Mouse (Mus musculus) embryonic facial prominence, embryonic 13.5 days (tissue): ENCODE measurements around the gene Otud5. TPM values are rescaled to one million over a fixed set of nuclear protein-coding genes. Genes with fewer than 3 reads are reported as not detected.
A peak's percentile ranks its signal among the peaks of the same experiment; 100 is the strongest.
"Not testable (repeated sequence)": the region's sequence is repeated elsewhere in the genome, so short reads cannot be mapped to it uniquely, and the experiment has no call there.

ENCODE experiments used
- ATAC-seq: fragments of 200-750 bp; cut with Nextera tagmentation; 2 replicates; pipeline ENCODE4 v1.8.0; 2017; ENCODE audit warnings: low read depth; ENCODE audit not compliant: insufficient number of reproducible peaks, insufficient read depth, low FRiP score, low TSS enrichment
- H3K27ac ChIP-seq: fragments of 300-500 bp; sonication (generic); 2 replicates; pipeline ENCODE4 v1.5.1; 2015; ENCODE audit warnings: moderate library complexity, mild to moderate bottlenecking, inconsistent platforms
- H3K27me3 ChIP-seq: fragments of 300-500 bp; sonication (generic); 2 replicates; pipeline ENCODE4 v1.6.1; 2015; ENCODE audit warnings: mild to moderate bottlenecking, inconsistent platforms
- H3K36me3 ChIP-seq: fragments of 300-500 bp; sonication (generic); 2 replicates; pipeline ENCODE4 v1.6.1; 2015; ENCODE audit warnings: mild to moderate bottlenecking, inconsistent platforms
- H3K4me1 ChIP-seq: fragments of 300-500 bp; sonication (generic); 2 replicates; pipeline ENCODE4 v1.6.1; 2015; ENCODE audit warnings: inconsistent platforms
- H3K4me2 ChIP-seq: fragments of 300-500 bp; sonication (generic); 2 replicates; pipeline ENCODE4 v1.6.1; 2015; ENCODE audit warnings: moderate library complexity, mild to moderate bottlenecking, inconsistent platforms
- H3K4me3 ChIP-seq: fragments of 300-500 bp; sonication (generic); 2 replicates; pipeline ENCODE4 v1.5.1; 2015; ENCODE audit warnings: mild to moderate bottlenecking, inconsistent platforms
- H3K9ac ChIP-seq: fragments of 300-500 bp; sonication (generic); 2 replicates; pipeline ENCODE4 v1.6.1; 2015; ENCODE audit warnings: mild to moderate bottlenecking, inconsistent platforms
- H3K9me3 ChIP-seq: fragments of 300-500 bp; sonication (generic); 2 replicates; pipeline ENCODE4 v1.6.1; 2016; ENCODE audit warnings: inconsistent platforms
- WGBS: fragments of 180-500 bp; shearing (Covaris S2); methylation state at CpG from one replicate; pipeline ENCODE4 v1.1.7; 2015; ENCODE audit warnings: mixed read lengths; 5-methylcytosine and 5-hydroxymethylcytosine counted together
- polyA plus RNA-seq: library from polyadenylated mRNA; unstranded; fragments of >200 nt; fragmentation: Nextera tagmentation; extraction: Ambion mirVana; gene quantifications from 2 replicates; pipeline ENCODE4 v1.2.1, GENCODE M21; 2015

Otud5 gene
- 47.9 and 51.4 TPM in 2 replicates for polyA plus RNA-seq

DNA sequence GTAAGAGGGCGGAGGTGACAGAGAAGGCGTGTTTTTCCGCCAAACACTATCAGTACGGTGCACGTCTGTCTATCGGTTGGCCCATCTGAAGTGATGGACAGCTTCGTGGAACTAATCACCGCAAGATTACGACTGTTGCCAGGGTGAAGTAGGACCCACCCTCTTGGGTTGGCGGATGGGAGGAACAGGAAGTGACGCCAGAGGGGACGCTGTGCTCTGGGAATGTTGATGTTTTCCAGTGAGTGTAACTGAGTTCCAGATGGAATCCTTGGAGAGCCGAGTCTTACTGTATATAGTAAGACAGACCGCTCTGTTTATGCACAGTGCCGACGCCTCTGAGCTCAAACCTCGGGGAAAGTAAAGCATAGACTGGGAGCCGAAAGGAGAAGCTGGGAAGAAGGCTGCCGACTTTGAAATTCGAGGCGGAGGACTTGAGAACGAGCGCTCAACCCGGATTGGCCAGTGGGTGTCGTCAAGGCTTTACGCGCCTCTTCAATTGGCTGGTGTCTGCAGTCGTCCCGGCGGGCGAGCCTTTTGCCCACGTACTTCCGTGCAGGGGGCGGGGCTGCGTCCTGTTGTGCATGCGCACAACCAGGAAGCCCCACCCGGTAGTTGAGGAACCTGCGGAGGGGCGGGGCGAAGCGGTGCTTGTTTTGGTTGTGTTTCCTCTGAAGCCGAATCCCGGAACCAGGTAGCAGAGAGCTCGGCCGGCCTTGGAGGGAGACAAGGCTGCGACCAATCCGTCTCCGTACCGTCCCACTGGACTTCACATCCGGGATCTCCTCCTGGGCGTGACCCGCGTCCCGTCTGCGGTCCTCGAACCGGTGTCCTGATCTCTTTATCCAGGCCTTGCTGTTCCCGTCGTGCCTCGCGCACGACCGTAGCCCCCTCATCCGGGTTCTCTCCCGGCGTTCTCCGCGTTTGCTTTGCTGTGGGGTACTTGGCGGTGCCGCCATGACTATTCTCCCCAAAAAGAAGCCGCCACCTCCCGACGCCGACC is at the start of gene Otud5:
Gene Otud5, plus strand, starts transcription at position 202 of the 1,000 bp plus-strand sequence.
- H3K27me3 ChIP-seq, result no peaks in the 10 kb centered on the region
- no peaks in the 10 kb centered on the region for H3K9me3 ChIP-seq
- peak within 1 kb of the TSS; percentile 74 for H3K4me3 ChIP-seq
- WGBS, result 23% methylated on average over 74 of the region's 74 CpGs
- peaks cover 9% of the 10 kb centered on the region for H3K4me1 ChIP-seq
- peak within 1 kb of the TSS; percentile 67 for H3K4me2 ChIP-seq
- H3K9ac ChIP-seq, result peak within 1 kb of the TSS; percentile 87
- no peaks in the 10 kb centered on the region for H3K36me3 ChIP-seq
- peak; percentile 96 for ATAC-seq
- H3K27ac ChIP-seq, result peak within 1 kb of the TSS; percentile 91

DNA sequence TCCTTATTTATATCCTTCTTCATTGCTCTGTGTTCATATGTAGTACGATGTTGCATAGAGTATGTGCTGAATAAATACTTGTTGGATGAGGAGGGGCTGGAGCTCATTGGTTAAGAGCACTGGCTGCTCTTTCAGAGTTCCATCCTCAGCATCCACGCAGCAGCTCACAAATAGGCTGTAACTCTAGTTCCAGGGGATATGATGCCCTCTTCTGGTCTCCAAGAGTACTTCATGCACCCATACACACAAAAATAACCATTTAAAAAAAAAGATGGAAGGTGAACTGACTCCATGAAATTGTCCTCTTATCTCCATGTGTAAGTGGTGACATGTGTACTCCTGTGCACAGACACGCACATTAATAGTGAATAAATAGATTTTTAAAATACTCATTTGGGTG is 47.8 kb upstream of the Otud5 start:
- peaks cover 5% of the 10 kb centered on the region; the same call in 1 of the 2 replicates for H3K36me3 ChIP-seq
- WGBS, result 57% methylated on average over 3 of the region's 3 CpGs
- peaks cover 4% of the 10 kb centered on the region for H3K4me1 ChIP-seq
- H3K27me3 ChIP-seq, result no peaks in the 10 kb centered on the region
- H3K4me2 ChIP-seq, result no peak overlapping the region
- no peak overlapping the region for H3K9ac ChIP-seq
- H3K9me3 ChIP-seq, result no peaks in the 10 kb centered on the region
- H3K4me3 ChIP-seq, result no peak overlapping the region
- no peak for ATAC-seq
- no peak overlapping the region for H3K27ac ChIP-seq

DNA sequence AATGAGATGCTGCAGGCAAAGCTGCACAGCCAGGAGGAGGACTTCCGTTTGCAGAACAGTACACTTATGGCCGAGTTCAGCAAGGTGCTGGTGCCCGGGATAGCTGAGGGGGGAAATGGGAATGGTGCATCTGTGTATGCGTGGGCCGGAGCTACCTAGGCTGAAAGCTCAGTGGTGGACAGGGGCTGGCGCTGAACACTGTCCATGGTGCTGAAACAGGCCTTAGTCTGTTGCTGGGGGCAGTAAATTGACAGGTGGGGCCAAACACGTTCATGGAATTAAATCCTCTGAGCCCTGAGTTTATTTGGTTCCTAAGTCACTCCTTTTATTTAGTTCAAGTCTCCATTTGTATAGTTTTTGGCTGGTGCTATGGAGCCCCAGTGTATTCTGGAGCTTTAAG is 46.1 kb upstream of the Otud5 start:
- H3K36me3 ChIP-seq, result peaks cover 14% of the 10 kb centered on the region
- WGBS, result 28% methylated on average over 7 of the region's 7 CpGs
- H3K9ac ChIP-seq, result no peak overlapping the region
- no peak overlapping the region for H3K27ac ChIP-seq
- peaks cover 4% of the 10 kb centered on the region for H3K4me1 ChIP-seq
- no peak for ATAC-seq
- no peaks in the 10 kb centered on the region for H3K27me3 ChIP-seq
- H3K4me2 ChIP-seq, result no peak overlapping the region
- H3K4me3 ChIP-seq, result no peak overlapping the region
- no peaks in the 10 kb centered on the region for H3K9me3 ChIP-seq

- Histone ChIP-seq H3K9ac (no peak overlapping the region), H3K36me3 (peaks cover 25% of the 10 kb centered on the region), H3K4me1 (no peaks in the 10 kb centered on the region), H3K27ac (no peak overlapping the region), H3K4me2 (no peak overlapping the region), H3K4me3 (no peak overlapping the region), H3K27me3 (no peaks in the 10 kb centered on the region), H3K9me3 (no peaks in the 10 kb centered on the region)
- WGBS, result 77% methylated on average over 3 of the region's 3 CpGs
- ATAC-seq, result no peak
These were observed 43.8 kb upstream of the Otud5 start for GRCm38 (mm10) chrX:7797327-7797726.

DNA sequence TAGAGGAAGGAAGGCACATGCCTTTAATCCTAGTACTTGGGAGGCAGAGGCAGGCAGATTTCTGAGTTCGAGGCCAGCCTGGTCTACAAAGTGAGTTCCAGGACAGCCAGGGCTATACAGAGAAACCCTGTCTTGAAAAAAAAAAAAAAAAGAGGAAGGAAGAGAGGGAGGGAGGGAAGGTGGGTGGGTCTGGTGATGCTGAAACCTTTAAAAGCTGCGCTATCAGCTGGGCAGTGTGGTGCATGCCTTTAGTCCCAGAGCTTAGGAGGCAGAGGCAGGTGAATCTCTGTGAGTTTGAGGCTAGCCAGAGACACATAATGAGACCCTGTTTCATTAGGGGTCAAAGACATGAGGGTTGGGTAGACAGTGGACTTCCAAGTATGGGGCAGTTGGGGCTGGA is 39.0 kb upstream of the Otud5 start:
- H3K27ac ChIP-seq, H3K9ac ChIP-seq, H3K4me1 ChIP-seq, H3K9me3 ChIP-seq, H3K27me3 ChIP-seq, H3K4me2 ChIP-seq, ATAC-seq, H3K4me3 ChIP-seq: not testable (repeated sequence)
- WGBS, result 82% methylated on average over 2 of the region's 2 CpGs
- H3K36me3 ChIP-seq, result peaks cover 36% of the 10 kb centered on the region

DNA sequence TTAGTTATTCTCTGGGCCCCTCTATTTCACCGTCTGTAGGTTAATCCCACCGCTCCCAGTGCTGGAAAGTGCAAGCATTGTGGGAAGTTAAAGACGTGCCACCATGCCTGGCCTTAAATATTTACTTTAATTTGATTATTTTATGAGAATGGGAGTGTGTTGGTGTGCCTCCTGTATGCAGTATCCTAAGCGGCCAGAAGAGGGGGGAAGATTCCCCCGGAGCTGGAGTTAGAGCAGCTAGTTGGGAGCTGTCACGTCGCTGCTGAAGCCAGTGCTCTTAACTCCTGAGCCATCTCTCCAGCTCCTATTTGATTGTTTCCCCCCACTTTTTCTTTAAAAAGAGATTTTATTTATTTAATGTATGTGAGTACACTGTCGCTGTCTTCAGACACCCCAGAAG is 26.1 kb upstream of the Otud5 start:
- not testable (repeated sequence) for H3K4me3 ChIP-seq, H3K27me3 ChIP-seq, H3K9me3 ChIP-seq, H3K9ac ChIP-seq, ATAC-seq, H3K4me1 ChIP-seq, H3K4me2 ChIP-seq, H3K27ac ChIP-seq
- H3K36me3 ChIP-seq, result peaks cover 51% of the 10 kb centered on the region
- 60% methylated on average over 8 of the region's 8 CpGs for WGBS

- Histone ChIP-seq H3K27me3 (no peaks in the 10 kb centered on the region), H3K9ac (peak within 1 kb of the TSS; percentile 64), H3K4me2 (peak within 1 kb of the TSS; percentile 67), H3K27ac (no peak within 1 kb of the TSS), H3K36me3 (peaks cover 21% of the 10 kb centered on the region; the same call in 1 of the 2 replicates), H3K4me3 (peak within 1 kb of the TSS; percentile 49), H3K4me1 (no peaks in the 10 kb centered on the region), H3K9me3 (no peaks in the 10 kb centered on the region)
- peak; percentile 58; the same call in 1 of the 2 replicates for ATAC-seq
- WGBS, result 33% methylated on average over 24 of the region's 24 CpGs
These were observed 19.0 kb upstream of the Otud5 start, which contains the start of gene Kcnd1 for GRCm38 (mm10) chrX:7821865-7822779. TSS of gene Kcnd1 (plus strand) at chrX:7822289.

DNA sequence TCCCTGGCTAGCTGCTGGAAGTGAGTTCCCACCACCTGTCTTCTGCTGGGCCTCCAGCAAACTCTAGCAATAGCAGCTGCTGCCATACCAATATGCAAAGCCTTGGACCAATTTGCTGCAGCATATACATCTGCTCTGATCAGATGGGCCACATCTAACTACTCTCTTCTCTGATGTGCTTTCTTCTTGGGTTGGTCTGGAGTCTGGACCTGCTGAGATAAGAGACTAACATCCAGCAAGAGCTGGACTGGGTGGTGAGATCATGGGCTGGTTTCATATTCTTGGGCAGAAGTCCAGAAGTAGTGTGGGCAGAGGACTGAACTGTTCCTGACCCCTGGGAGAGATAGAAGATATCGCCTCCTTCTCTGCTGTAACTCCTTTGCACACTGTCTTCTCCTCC is 4.0 kb upstream of the Otud5 start:
- H3K9ac ChIP-seq, result no peak overlapping the region
- no peak for ATAC-seq
- no peaks in the 10 kb centered on the region for H3K9me3 ChIP-seq
- H3K4me1 ChIP-seq, result no peaks in the 10 kb centered on the region
- no peak overlapping the region for H3K27ac ChIP-seq
- H3K36me3 ChIP-seq, result no peaks in the 10 kb centered on the region
- no peak overlapping the region for H3K4me2 ChIP-seq
- no peaks in the 10 kb centered on the region for H3K27me3 ChIP-seq
- WGBS, result 90% methylated on average over 1 of the region's 1 CpGs
- no peak overlapping the region for H3K4me3 ChIP-seq

GRCm38 (mm10) chrX:7840842-7841162 is 362 bp upstream of the Otud5 start:
- Histone ChIP-seq H3K9me3 (no peaks in the 10 kb centered on the region), H3K27ac (peak overlapping the region; percentile 51; the same call in 1 of the 2 replicates)

DNA sequence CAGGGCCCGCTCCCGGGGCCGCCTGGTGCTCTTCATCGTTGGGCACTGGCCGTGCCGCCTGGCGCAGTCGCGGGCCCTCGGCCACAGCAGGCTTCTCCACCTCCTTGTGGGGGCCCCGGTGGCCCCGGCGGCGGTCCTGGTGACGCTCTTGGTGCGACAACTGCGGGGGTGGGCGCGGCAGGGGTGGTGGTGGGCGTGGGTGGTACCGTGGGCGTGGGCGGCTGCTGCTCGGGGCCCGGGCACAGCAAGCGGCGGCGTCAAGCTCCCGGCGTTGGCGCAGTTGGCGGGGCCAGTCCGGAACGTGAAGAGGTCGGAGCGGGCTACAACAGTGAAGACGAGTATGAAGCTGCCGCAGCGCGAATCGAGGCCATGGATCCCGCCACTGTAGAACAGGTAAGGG is 1.2 kb downstream of the Otud5 start:
- Histone ChIP-seq H3K4me2 (peak overlapping the region; percentile 67), H3K27ac (peak overlapping the region; percentile 91), H3K4me3 (peak overlapping the region; percentile 74), H3K4me1 (peaks cover 9% of the 10 kb centered on the region), H3K9ac (peak overlapping the region; percentile 87), H3K27me3 (no peaks in the 10 kb centered on the region), H3K36me3 (no peaks in the 10 kb centered on the region), H3K9me3 (no peaks in the 10 kb centered on the region)
- 25% methylated on average over 36 of the region's 42 CpGs for WGBS
- no peak for ATAC-seq

More at GRCm38 (mm10) chrX:7840842-7841162, 362 bp upstream of the Otud5 start:
- no peak overlapping the region for H3K9ac ChIP-seq
- H3K36me3 ChIP-seq, result no peaks in the 10 kb centered on the region
- no peak for ATAC-seq
- H3K4me3 ChIP-seq, result peak overlapping the region; percentile 74
- H3K27me3 ChIP-seq, result no peaks in the 10 kb centered on the region
- WGBS, result 22% methylated on average over 7 of the region's 7 CpGs
- H3K4me1 ChIP-seq, result peaks cover 9% of the 10 kb centered on the region
- H3K4me2 ChIP-seq, result peak overlapping the region; percentile 51

DNA sequence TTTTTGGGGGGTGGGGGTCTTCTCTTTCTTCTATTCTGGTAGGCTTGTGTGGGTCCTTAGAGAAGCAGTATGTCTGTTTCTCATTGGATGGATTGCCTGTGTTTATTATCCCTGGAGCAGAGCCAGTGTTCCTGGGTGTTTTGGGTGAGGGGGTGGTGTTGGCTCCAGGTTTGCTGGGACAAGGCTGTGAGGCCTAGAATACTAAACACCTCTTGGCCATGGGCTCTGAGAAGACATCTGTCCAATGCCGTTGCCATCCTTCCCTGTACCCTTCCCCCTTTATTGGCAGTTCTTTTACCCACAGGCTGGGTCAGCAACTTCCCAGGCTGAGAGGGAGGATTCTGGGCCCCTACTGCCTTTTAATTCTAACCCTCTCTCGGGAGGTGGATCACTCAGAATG is 6.7 kb downstream of the Otud5 start:
- Histone ChIP-seq H3K9ac (no peak overlapping the region), H3K27ac (no peak overlapping the region), H3K4me1 (peaks cover 9% of the 10 kb centered on the region), H3K27me3 (no peaks in the 10 kb centered on the region), H3K9me3 (no peaks in the 10 kb centered on the region), H3K4me3 (no peak overlapping the region), H3K4me2 (no peak overlapping the region), H3K36me3 (peaks cover 4% of the 10 kb centered on the region; the same call in 1 of the 2 replicates)
- ATAC-seq, result no peak
- 80% methylated on average over 2 of the region's 2 CpGs for WGBS
